Mouse (Mus musculus) midbrain, embryonic 14.5 days (tissue): ENCODE results near the gene Chn2. TPM values are rescaled to one million over a fixed set of nuclear protein-coding genes. Genes with fewer than 3 reads are reported as not detected.

Source experiments
- ATAC-seq: fragments of 200-750 bp; cut with Nextera tagmentation; 2 replicates; pipeline ENCODE4 v1.8.0; 2017; ENCODE audit warnings: moderate number of reproducible peaks, moderate library complexity; ENCODE audit not compliant: low FRiP score, low TSS enrichment
- DNase-seq: peaks from one replicate; pipeline ENCODE4 v3.0.0-alpha.2; 2015
- H3K27ac ChIP-seq: fragments of 300-500 bp; sonication (generic); replicated peaks from 2 replicates; pipeline ENCODE4 v1.5.1; 2014; ENCODE audit warnings: mild to moderate bottlenecking, low read depth, low read length, moderate library complexity
- H3K27me3 ChIP-seq: fragments of 300-500 bp; sonication (generic); 2 replicates; pipeline ENCODE4 v1.6.1; 2014; ENCODE audit warnings: low read length, control low read depth, mixed read lengths; ENCODE audit not compliant: control insufficient read depth, insufficient read depth
- H3K36me3 ChIP-seq: fragments of 300-500 bp; sonication (generic); 2 replicates; pipeline ENCODE4 v1.6.1; 2014; ENCODE audit warnings: low read length, control low read depth; ENCODE audit not compliant: control insufficient read depth, insufficient read depth
- H3K4me1 ChIP-seq: fragments of 300-500 bp; sonication (generic); 2 replicates; pipeline ENCODE4 v1.6.1; 2014; ENCODE audit warnings: mild to moderate bottlenecking, antibody characterized with exemption, low read length, control low read depth; ENCODE audit not compliant: control insufficient read depth, insufficient read depth
- H3K4me2 ChIP-seq: fragments of 300-500 bp; sonication (generic); 2 replicates; pipeline ENCODE4 v1.6.1; 2014; ENCODE audit warnings: mild to moderate bottlenecking, low read length, moderate library complexity
- H3K4me3 ChIP-seq: fragments of 300-500 bp; sonication (generic); replicated peaks from 2 replicates; pipeline ENCODE4 v1.5.1; 2014; ENCODE audit warnings: low read depth, low read length
- H3K9ac ChIP-seq: fragments of 300-500 bp; sonication (generic); replicated peaks from 2 replicates; pipeline ENCODE4 v1.6.1; 2014; ENCODE audit warnings: mild to moderate bottlenecking, low read length, moderate library complexity
- H3K9me3 ChIP-seq: fragments of 300-500 bp; sonication (generic); 2 replicates; pipeline ENCODE4 v1.6.1; 2016; ENCODE audit warnings: low read length, control low read depth, mixed read lengths; ENCODE audit not compliant: control insufficient read depth
- WGBS: fragments of 180-500 bp; shearing (Covaris S2); extraction: QIAGEN DNeasy Blood & Tissue Kit; methylation state at CpG from one replicate; pipeline ENCODE4 v1.1.7; 2014; 5-methylcytosine and 5-hydroxymethylcytosine counted together
- polyA plus RNA-seq: library from polyadenylated mRNA; unstranded; fragments of >200 nt; fragmentation: Nextera tagmentation; extraction: Ambion mirVana; gene quantifications from 2 replicates; pipeline ENCODE4 v1.2.1, GENCODE M21; 2014

Gene Chn2
- polyA plus RNA-seq, 1 experiment from 2014 or later = 40.6 TPM

DNA sequence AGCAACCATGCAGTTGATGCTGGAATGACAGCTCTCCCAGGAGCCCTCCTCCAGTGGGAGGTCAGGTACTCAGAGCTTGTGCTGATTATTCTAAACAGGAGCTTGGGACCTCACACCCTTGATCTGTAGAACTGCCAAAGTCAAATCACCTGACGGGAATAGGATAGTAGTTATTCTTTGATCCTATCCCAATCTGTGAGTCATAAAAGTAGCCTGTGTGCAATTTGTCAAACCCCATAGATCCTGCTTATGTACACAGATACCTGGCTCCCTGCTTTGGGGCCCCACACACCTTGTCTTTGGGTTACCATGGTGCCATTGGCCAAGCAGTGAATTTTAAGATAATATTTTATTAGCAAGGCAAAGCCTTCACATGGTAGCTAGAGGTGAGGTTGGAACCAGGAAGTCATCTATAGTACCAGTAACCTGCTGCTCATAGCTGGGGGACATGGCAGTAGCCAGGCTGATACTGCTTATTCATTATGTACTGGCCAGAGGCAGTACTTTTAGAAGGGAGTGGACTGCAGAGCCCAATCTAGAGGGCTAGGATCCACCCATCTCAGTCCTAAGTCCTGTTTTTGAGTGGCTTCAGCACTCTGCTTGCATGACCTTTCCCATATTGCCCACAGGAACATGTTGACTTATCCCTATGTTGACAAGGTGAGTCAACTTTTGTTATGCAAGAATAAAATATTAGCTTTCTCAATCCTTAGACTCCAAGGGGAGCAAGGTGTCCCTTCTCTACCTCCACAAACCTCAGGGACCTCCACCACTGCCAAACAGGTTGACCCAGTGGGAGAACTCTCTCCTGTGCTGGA lies 139.9 kb downstream of the Chn2 start:
- H3K27ac ChIP-seq = no peak overlapping the region
- no peak overlapping the region for H3K4me2 ChIP-seq
- H3K36me3 ChIP-seq = no peaks in the 10 kb centered on the region
- H3K4me3 ChIP-seq = no peak overlapping the region
- 0 out of 2 replicates have a peak, but pooled peaks cover 2% of the 10 kb centered on the region for H3K4me1 ChIP-seq
- no peaks in the 10 kb centered on the region for H3K9me3 ChIP-seq
- H3K27me3 ChIP-seq = no peaks in the 10 kb centered on the region
- no peak overlapping the region for H3K9ac ChIP-seq
- DNase-seq (no peak), ATAC-seq (no peak)
- 76% methylated on average over 1 of the region's 1 CpGs for WGBS

DNA sequence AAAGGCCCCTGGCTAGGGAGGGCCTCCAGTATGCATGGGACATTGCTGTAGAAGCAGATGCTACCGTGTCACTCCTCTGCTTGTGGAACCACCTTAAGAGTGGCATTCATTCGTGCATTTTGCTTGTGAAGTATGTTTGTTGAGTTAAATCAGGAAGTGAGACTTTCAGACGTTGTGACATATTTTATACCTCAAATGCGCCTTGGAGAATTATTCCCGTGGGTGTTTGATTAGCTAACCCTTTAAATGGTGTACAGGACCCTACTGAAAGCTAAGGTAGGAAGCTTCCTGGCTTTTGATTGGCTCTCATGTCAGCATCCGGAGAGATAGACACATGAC lies 140.5 kb downstream of the Chn2 start:
- WGBS = 91% methylated on average over 6 of the region's 6 CpGs
- no peak overlapping the region for H3K9ac ChIP-seq
- no peak for DNase-seq
- H3K27me3 ChIP-seq = no peaks in the 10 kb centered on the region
- H3K4me1 ChIP-seq = 0 out of 2 replicates have a peak, but pooled peaks cover 4% of the 10 kb centered on the region
- H3K9me3 ChIP-seq = no peaks in the 10 kb centered on the region
- H3K27ac ChIP-seq = no peak overlapping the region
- ATAC-seq = no peak
- no peak overlapping the region for H3K4me3 ChIP-seq
- H3K36me3 ChIP-seq = no peaks in the 10 kb centered on the region
- H3K4me2 ChIP-seq = no peak overlapping the region

DNA sequence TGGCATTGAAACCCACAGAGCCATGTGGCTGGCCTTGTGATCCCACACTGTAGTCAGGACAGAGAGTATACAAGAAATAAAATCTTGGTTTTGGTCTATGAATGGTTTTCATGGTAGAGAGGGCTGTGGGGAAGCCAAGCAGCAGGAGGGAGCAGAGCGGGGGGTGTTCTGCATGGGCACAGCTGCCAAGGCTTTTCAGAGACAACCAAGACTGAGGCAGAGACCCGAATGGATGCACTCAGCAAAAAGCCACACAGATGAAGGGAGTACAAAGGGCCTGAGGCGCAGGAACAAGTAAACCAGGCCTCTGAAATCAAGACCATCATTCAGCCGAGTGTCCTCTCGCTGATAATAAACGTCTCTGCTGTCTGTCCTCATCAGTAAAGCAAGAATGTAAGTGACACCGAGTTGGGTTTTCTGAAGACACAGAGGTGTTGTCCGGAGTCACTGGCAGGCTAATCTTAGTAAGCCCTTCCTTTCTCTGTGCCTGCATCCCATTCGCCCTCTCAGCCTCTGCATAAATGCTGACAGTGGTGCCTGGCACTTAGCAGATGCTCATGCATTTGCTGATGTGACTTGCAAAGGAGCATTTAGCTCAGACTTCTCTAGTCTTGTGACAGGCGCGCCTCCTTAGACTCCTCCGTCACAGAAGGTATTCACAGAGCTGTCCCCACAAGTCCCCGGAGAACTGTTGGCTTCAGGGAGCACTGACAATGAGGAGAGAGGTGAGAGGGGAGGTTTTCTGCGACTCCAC lies 144.6 kb downstream of the Chn2 start:
- no peak overlapping the region for H3K4me3 ChIP-seq
- 0 out of 2 replicates have a peak, but pooled peaks cover 4% of the 10 kb centered on the region for H3K4me1 ChIP-seq
- H3K9ac ChIP-seq = no peak overlapping the region
- DNase-seq = no peak
- H3K9me3 ChIP-seq = no peaks in the 10 kb centered on the region
- no peaks in the 10 kb centered on the region for H3K36me3 ChIP-seq
- H3K4me2 ChIP-seq = no peak overlapping the region
- peak overlapping the region; percentile 15; the same call in 1 of the 2 replicates for H3K27ac ChIP-seq
- WGBS = 41% methylated on average over 14 of the region's 14 CpGs
- no peak for ATAC-seq
- no peaks in the 10 kb centered on the region for H3K27me3 ChIP-seq

DNA sequence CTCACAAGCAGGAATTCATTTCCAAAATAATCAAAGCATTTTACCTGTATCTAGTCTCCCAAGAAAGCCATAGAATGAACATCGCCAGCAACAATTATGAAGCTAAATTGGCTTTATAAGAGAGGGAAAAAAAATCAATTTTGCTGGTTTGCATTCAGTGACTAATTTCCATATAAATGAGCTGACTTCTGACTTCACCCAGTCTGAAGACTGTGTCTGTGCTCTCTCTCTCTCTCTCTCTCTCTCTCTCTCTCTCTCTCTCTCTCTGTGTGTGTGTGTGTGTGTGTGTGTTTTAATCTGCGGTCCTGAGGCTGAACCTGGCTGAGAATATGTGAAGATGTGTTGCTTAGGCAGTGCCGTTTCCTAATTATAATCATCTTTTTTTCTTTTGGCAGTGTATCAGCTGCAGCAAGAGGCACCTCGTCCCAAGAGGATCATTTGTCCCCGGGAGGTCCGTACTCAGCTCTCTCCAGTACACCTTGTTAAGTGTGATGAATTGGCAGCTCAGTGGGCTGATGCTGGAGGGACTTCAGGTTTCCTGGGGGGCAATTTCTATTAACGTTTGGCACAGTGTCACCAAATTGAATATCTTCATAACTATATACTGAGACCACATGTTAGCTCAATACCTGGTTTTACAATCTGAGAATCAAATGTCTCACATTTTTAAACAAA lies 154.4 kb downstream of the Chn2 start:
- Histone ChIP-seq H3K9me3 (no peaks in the 10 kb centered on the region), H3K4me3 (no peak overlapping the region), H3K9ac (no peak overlapping the region), H3K4me2 (0 out of 2 replicates have a peak overlapping the region, but pooled peaks have one; percentile 15), H3K36me3 (no peaks in the 10 kb centered on the region), H3K27me3 (no peaks in the 10 kb centered on the region), H3K4me1 (0 out of 2 replicates have a peak, but pooled peaks cover 10% of the 10 kb centered on the region), H3K27ac (peak overlapping the region; percentile 60)
- 25% methylated on average over 7 of the region's 7 CpGs for WGBS
- DNase-seq (peak; percentile 68), ATAC-seq (peak; percentile 34; the same call in 1 of the 2 replicates)

- Histone ChIP-seq H3K36me3 (no peaks in the 10 kb centered on the region), H3K4me3 (no peak overlapping the region), H3K9ac (no peak overlapping the region), H3K9me3 (no peaks in the 10 kb centered on the region), H3K27ac (no peak overlapping the region), H3K4me1 (peaks cover 15% of the 10 kb centered on the region; the same call in 1 of the 2 replicates), H3K27me3 (0 out of 2 replicates have a peak, but pooled peaks cover 1% of the 10 kb centered on the region), H3K4me2 (no peak overlapping the region)
- 89% methylated on average over 5 of the region's 5 CpGs for WGBS
- DNase-seq (no peak), ATAC-seq (no peak)
These were observed 158.6 kb downstream of the Chn2 start for GRCm38 (mm10) chr6:54197821-54198412.

- WGBS = 10% methylated on average over 4 of the region's 4 CpGs
- no peak for ATAC-seq
- Histone ChIP-seq H3K4me2 (no peak overlapping the region), H3K9me3 (no peaks in the 10 kb centered on the region), H3K4me3 (no peak overlapping the region), H3K27me3 (peaks cover 4% of the 10 kb centered on the region; the same call in 1 of the 2 replicates), H3K27ac (no peak overlapping the region), H3K9ac (no peak overlapping the region), H3K36me3 (no peaks in the 10 kb centered on the region), H3K4me1 (peaks cover 6% of the 10 kb centered on the region; the same call in 1 of the 2 replicates)
- DNase-seq = no peak
These were observed 160.2 kb downstream of the Chn2 start for GRCm38 (mm10) chr6:54199516-54199915.

GRCm38 (mm10) chr6:54200031-54200722 lies 160.8 kb downstream of the Chn2 start:
- no peak for DNase-seq

More at GRCm38 (mm10) chr6:54200031-54200722, 160.8 kb downstream of the Chn2 start:
- H3K27ac ChIP-seq = no peak overlapping the region
- H3K4me2 ChIP-seq = no peak overlapping the region
- no peaks in the 10 kb centered on the region for H3K36me3 ChIP-seq
- H3K4me1 ChIP-seq = peaks cover 9% of the 10 kb centered on the region
- 21% methylated on average over 11 of the region's 11 CpGs for WGBS
- ATAC-seq = no peak
- H3K27me3 ChIP-seq = peaks cover 4% of the 10 kb centered on the region; the same call in 1 of the 2 replicates
- H3K4me3 ChIP-seq = no peak overlapping the region
- no peaks in the 10 kb centered on the region for H3K9me3 ChIP-seq
- H3K9ac ChIP-seq = no peak overlapping the region
